Mouse (Mus musculus): ENCODE results near the gene Ccdc138. TPM values are rescaled to one million over a fixed set of nuclear protein-coding genes. Genes with fewer than 3 reads are reported as not detected.
"Not testable (repeated sequence)": the region's sequence is repeated elsewhere in the genome, so short reads cannot be mapped to it uniquely, and the experiment has no call there.

Ccdc138 gene
- polyA plus RNA-seq, 1 experiment, result 1.3 TPM

- no peaks in the 10 kb centered on the region for H3K27me3 ChIP-seq (ENCODE audit: control insufficient read depth, insufficient read depth, low read length)
- WGBS, result 86% methylated on average over 5 of the region's 5 CpGs
- TF ChIP-seq POLR2A (IDR thresholded peaks at IDR 0.05; ENCODE audit: borderline replicate concordance, insufficient read depth, low read length) (no peak), CTCF (IDR thresholded peaks at IDR 0.05; ENCODE audit: borderline replicate concordance, insufficient read depth, low read depth, low read length) (no peak)
- DNase-seq, result no peak
- no peak overlapping the region for H3K4me3 ChIP-seq (replicated peaks; ENCODE audit: insufficient read depth, low read depth, low read length)
- no peaks in the 10 kb centered on the region for H3K4me1 ChIP-seq (ENCODE audit: control insufficient read depth, insufficient read depth, low read length)
- H3K27ac ChIP-seq (ENCODE audit: insufficient read depth, low read length), result no peak overlapping the region
Measured at GRCm38 (mm10) chr10:58491031-58491430, 6.7 kb upstream of the Ccdc138 start.

GRCm38 (mm10) chr10:58495637-58496036 lies 2.1 kb upstream of the Ccdc138 start:
- Histone ChIP-seq H3K27me3 (ENCODE audit: control insufficient read depth, insufficient read depth, low read length) (no peaks in the 10 kb centered on the region), H3K4me1 (ENCODE audit: control insufficient read depth, insufficient read depth, low read length) (no peaks in the 10 kb centered on the region), H3K4me3 (replicated peaks; ENCODE audit: insufficient read depth, low read depth, low read length) (no peak overlapping the region), H3K27ac (ENCODE audit: insufficient read depth, low read length) (no peak overlapping the region)
- 92% methylated on average over 2 of the region's 2 CpGs for WGBS
- no peak for DNase-seq
- no peak for TF ChIP-seq CTCF (IDR thresholded peaks at IDR 0.05; ENCODE audit: borderline replicate concordance, insufficient read depth, low read depth, low read length)
- TF ChIP-seq POLR2A (IDR thresholded peaks at IDR 0.05; ENCODE audit: borderline replicate concordance, insufficient read depth, low read length), result no peak

GRCm38 (mm10) chr10:58496732-58497131 lies 1.0 kb upstream of the Ccdc138 start:
- DNase-seq, result no peak
- TF ChIP-seq POLR2A (IDR thresholded peaks at IDR 0.05; ENCODE audit: borderline replicate concordance, insufficient read depth, low read length), result no peak
- TF ChIP-seq CTCF (IDR thresholded peaks at IDR 0.05; ENCODE audit: borderline replicate concordance, insufficient read depth, low read depth, low read length), result no peak

GRCm38 (mm10) chr10:58498516-58498915 lies 768 bp downstream of the Ccdc138 start:
- DNase-seq, result no peak
- H3K4me1 ChIP-seq (ENCODE audit: control insufficient read depth, insufficient read depth, low read length), result no peaks in the 10 kb centered on the region
- no peaks in the 10 kb centered on the region for H3K27me3 ChIP-seq (ENCODE audit: control insufficient read depth, insufficient read depth, low read length)
- no peak overlapping the region for H3K27ac ChIP-seq (ENCODE audit: insufficient read depth, low read length)
- WGBS, result 40% methylated on average over 2 of the region's 2 CpGs
- no peak for TF ChIP-seq POLR2A (IDR thresholded peaks at IDR 0.05; ENCODE audit: borderline replicate concordance, insufficient read depth, low read length)
- no peak for TF ChIP-seq CTCF (IDR thresholded peaks at IDR 0.05; ENCODE audit: borderline replicate concordance, insufficient read depth, low read depth, low read length)
- no peak overlapping the region for H3K4me3 ChIP-seq (replicated peaks; ENCODE audit: insufficient read depth, low read depth, low read length)

More at GRCm38 (mm10) chr10:58496732-58497131, 1.0 kb upstream of the Ccdc138 start:
- H3K27me3 ChIP-seq (ENCODE audit: control insufficient read depth, insufficient read depth, low read length), result no peaks in the 10 kb centered on the region
- H3K4me1 ChIP-seq (ENCODE audit: control insufficient read depth, insufficient read depth, low read length), result no peaks in the 10 kb centered on the region
- no peak overlapping the region for H3K27ac ChIP-seq (ENCODE audit: insufficient read depth, low read length)
- H3K4me3 ChIP-seq (replicated peaks; ENCODE audit: insufficient read depth, low read depth, low read length), result no peak overlapping the region

GRCm38 (mm10) chr10:58529358-58529757 lies 31.6 kb downstream of the Ccdc138 start:
- no peaks in the 10 kb centered on the region for H3K27me3 ChIP-seq (ENCODE audit: control insufficient read depth, insufficient read depth, low read length)
- no peak overlapping the region for H3K4me3 ChIP-seq (replicated peaks; ENCODE audit: insufficient read depth, low read depth, low read length)
- H3K27ac ChIP-seq (ENCODE audit: insufficient read depth, low read length), result no peak overlapping the region
- no peak for DNase-seq
- H3K4me1 ChIP-seq (ENCODE audit: control insufficient read depth, insufficient read depth, low read length), result no peaks in the 10 kb centered on the region
- 88% methylated on average over 1 of the region's 1 CpGs for WGBS
- TF ChIP-seq CTCF (IDR thresholded peaks at IDR 0.05; ENCODE audit: borderline replicate concordance, insufficient read depth, low read depth, low read length) (no peak), POLR2A (IDR thresholded peaks at IDR 0.05; ENCODE audit: borderline replicate concordance, insufficient read depth, low read length) (no peak)

- DNase-seq, result no peak
- 83% methylated on average over 10 of the region's 10 CpGs for WGBS
- no peaks in the 10 kb centered on the region for H3K4me1 ChIP-seq (ENCODE audit: control insufficient read depth, insufficient read depth, low read length)
- H3K27ac ChIP-seq (ENCODE audit: insufficient read depth, low read length), result no peak overlapping the region
- TF ChIP-seq POLR2A (IDR thresholded peaks at IDR 0.05; ENCODE audit: borderline replicate concordance, insufficient read depth, low read length), result no peak
- TF ChIP-seq CTCF (IDR thresholded peaks at IDR 0.05; ENCODE audit: borderline replicate concordance, insufficient read depth, low read depth, low read length), result no peak
- no peaks in the 10 kb centered on the region for H3K27me3 ChIP-seq (ENCODE audit: control insufficient read depth, insufficient read depth, low read length)
- H3K4me3 ChIP-seq (replicated peaks; ENCODE audit: insufficient read depth, low read depth, low read length), result no peak overlapping the region
Measured at GRCm38 (mm10) chr10:58530896-58531790, 33.4 kb downstream of the Ccdc138 start.

GRCm38 (mm10) chr10:58532177-58532576 lies 34.4 kb downstream of the Ccdc138 start:
- no peak for TF ChIP-seq CTCF (IDR thresholded peaks at IDR 0.05; ENCODE audit: borderline replicate concordance, insufficient read depth, low read depth, low read length)
- TF ChIP-seq POLR2A (IDR thresholded peaks at IDR 0.05; ENCODE audit: borderline replicate concordance, insufficient read depth, low read length), result no peak
- Histone ChIP-seq H3K4me1 (ENCODE audit: control insufficient read depth, insufficient read depth, low read length) (no peaks in the 10 kb centered on the region), H3K27me3 (ENCODE audit: control insufficient read depth, insufficient read depth, low read length) (no peaks in the 10 kb centered on the region), H3K27ac (ENCODE audit: insufficient read depth, low read length) (no peak overlapping the region), H3K4me3 (replicated peaks; ENCODE audit: insufficient read depth, low read depth, low read length) (no peak overlapping the region)
- WGBS, result 95% methylated on average over 2 of the region's 2 CpGs
- no peak for DNase-seq

GRCm38 (mm10) chr10:58536276-58536675 lies 38.5 kb downstream of the Ccdc138 start:
- DNase-seq; H3K27ac ChIP-seq (ENCODE audit: insufficient read depth, low read length); H3K4me3 ChIP-seq (replicated peaks; ENCODE audit: insufficient read depth, low read depth, low read length); H3K4me1 ChIP-seq (ENCODE audit: control insufficient read depth, insufficient read depth, low read length); H3K27me3 ChIP-seq (ENCODE audit: control insufficient read depth, insufficient read depth, low read length): not testable (repeated sequence)
- 82% methylated on average over 5 of the region's 5 CpGs for WGBS

Measured in cerebellum, adult 2 months (tissue).